Mouse (Mus musculus) ovary, postnatal 36 days (tissue): ENCODE measurements around the gene Atl2.

Source experiments
- DNase-seq: peaks from one replicate; pipeline ENCODE4 v3.0.0; 2022; ENCODE audit warnings: low spot score, mixed read lengths

Atl2 gene

DNA sequence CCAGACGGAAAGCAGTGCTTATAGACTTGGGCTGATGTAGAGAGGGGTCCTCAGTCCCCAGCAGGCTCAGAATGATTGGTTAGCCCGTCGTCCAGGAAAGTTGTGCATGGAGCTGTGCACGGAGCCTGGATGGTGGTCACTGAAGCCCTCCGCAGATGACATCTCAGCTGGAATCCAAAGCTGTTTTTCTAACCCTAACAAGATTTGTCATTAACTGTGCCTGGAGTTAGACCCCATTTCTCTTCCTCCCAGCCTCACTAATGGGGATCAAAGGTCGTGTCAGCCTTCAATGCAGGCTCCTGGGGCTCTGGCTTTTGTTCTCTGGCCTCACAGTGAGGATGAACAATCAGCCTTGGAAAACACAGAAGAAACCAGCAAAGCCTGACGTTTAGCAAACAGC is 77.9 kb downstream of the Atl2 start:
- no peak for DNase-seq

DNA sequence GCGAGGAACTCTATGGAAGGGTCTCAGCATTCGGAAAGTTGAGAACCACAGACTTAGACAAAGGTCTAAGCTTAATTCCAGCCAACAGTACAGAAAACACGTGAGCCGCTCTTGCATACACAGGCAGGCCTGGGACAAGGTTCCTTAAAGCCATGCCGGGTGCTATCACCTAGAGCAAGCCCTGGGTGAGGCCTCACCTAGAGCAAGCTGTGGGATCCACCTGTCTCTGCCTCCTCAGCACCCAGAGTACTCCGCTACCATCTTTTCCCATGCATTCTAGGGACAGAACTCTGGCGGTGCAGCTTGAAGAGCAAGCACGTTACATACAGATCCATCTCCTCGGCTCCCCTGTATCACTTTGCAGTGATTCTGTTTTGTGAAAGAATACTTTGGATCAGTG is 78.4 kb downstream of the Atl2 start:
- DNase-seq, result no peak

DNA sequence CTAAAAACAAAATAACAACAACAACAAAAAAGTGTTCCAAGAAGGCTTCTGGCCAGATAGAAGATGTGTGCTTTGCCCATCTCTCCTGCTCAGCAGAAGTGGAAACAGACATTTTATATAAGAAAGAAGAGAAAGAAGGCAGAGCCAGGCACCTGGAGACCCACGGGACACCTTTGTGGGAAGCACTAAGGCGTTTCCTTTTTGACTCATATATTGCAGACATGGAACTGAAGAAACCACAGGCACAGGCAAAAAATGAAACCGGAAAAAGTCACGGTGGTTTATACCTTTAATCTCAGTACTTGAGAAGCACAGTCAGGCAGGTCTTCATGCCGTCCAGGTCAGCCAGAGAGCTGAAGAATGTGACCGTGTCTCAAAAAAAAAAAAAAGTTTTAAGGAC is 79.0 kb downstream of the Atl2 start:
- DNase-seq, result no peak

DNA sequence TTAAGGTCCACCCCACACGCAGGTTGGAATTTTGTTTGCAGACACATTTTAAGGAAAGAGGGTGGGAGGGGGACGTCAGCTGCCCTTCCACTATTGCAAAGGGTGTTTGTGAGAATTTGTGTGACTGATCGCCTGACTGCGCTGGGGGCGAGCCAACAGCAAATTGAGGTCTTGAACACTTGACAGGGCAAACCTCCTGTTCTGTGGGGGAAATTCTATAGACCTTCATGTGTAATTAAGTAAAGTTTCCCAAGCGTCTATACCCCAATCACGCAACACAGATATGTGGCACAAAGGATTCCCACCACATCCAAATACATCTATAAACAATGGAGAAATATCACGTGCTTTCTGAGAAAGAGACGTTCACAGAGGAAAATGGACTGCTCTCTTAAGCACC is 85.5 kb downstream of the Atl2 start:
- no peak for DNase-seq

DNA sequence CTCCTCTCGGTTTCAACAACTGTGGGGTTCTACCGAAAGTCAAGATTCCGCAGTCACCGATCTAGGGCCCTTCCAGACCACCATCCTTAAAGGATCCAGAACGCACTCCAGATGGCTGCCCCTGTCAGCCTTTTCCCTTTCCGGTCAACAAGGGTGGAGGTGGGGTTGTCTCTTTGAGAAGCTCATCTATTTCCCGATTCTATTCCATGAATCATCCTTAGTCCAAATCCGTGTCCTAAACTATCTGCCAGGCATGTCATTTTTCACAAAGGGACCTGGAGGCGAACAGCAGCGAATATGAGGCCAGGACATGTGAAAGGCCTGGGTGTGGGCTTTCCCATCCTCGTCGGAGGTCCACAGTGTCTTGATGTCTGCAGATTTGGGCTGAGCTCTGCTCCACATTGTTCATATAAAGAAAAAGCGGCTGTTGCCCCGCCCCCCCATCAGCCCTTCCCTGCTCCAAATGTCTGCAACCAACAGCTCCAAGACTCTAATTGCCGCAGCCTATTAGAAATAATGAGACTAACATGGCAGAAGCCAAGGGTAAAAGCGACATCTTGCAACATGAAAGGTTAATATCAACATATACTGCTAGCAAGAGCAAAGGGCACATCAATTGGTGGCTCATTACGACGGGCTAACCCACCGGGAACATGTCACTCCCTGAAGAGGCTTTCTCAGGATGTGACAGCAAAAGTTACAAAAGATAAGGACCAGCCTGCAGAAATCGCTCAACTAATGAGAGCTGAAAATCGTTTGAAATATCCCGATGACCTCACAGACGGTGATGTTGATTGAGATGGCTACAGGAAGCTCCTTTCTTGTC is 86.2 kb downstream of the Atl2 start:
- DNase-seq, result no peak

DNA sequence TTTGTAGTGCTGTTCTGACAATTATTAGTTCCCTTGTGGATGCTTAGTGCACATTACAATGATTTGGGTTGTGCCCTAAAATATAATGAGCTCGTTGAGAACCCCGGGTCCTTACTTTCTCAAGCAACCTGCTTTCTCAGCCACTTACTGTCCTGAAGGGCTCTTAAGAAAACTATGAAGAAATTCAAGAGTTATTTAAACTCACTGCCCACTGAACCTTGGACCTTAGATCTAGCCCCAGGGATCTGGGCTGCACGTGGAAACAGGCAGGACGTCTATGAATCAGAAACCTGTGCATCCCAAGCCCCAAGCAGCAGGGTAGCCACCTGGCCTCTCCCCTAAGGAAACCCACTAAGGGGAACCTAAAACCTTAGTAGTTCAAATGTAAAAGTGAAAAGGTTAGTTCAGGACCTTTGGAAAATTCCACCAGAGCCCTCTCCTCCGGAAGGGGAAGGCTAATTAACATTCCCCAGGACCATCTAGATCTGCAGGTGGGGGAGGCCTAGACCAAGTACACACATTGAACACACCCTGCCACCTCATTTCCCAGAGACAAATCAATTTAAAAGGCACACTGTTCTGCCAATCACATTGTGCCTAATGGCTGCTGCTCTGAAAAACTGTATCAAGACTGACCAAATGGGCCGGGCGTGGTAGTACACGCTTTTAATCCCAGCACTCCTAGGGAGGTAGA is 88.5 kb downstream of the Atl2 start:
- DNase-seq, result no peak

DNA sequence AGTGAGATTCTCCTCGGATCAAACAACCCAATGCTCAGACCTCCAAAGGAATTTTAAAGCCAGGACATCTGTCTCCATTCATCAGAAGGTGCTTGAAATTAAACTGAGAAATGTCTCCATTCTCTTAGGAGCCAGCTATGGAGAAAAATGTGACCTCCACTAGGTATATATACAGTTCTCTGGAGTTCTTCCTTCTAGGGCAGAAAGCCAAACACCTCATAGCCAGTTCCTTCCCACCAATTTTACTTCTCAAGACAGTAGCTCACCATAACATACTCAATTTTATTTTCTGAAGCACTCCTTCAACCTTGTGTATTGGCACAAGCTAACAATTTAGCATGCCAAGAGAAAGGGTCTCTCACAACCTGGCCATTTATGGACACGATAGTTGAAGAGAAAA is 91.2 kb downstream of the Atl2 start:
- no peak for DNase-seq

DNA sequence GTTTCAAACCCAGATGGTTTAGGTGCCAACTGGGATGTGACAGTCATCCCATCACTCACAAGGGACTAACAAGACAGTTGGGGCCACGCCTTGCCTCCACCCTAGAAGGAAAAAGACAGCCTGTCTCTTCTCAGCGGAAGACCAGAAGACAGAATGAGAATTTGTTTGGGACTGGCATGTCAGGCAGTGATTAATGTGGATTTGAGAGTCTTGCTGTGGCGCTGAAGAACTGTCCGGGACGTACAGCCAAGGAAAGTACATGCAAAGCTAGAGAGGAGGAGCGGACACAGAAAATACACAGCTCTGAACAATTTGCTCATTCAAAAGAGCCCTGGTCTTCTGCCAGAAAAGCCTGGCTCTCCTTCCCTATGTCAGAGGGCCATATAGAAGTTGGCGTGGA is 93.9 kb downstream of the Atl2 start:
- DNase-seq, result no peak

DNA sequence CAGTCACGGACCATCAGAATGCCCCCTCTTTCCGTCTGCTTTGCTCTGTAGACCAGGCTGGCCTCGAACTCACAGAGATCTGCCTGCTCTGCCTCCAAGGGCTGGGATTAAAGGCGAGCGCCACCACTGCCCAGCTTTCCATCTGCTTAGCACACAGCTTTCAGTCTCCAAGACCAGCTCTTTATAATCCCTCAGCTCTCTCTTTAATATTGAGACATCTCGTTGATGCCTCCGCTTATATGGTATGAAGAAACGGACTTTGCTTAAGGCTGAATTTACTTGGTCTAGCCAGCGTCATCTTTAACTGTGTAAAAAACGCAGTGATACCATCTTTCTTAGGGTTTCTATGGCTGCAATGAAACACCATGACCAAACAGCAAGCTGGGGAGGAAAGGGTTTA is 97.1 kb downstream of the Atl2 start:
- no peak for DNase-seq
